Mouse (Mus musculus) CH12.LX (cell line): ENCODE results near the gene Slc4a3. TPM values are rescaled to one million over a fixed set of nuclear protein-coding genes. Genes with fewer than 3 reads are reported as not detected.

Source experiments
- DNase-seq: peaks from one replicate; pipeline ENCODE4 v3.0.0-alpha.2; 2013; ENCODE audit errors: extremely low read depth
- H3K27ac ChIP-seq: 2 replicates; pipeline ENCODE4 v1.5.1; 2012; ENCODE audit warnings: low read depth, mild to moderate bottlenecking, control low read depth, moderate library complexity; ENCODE audit not compliant: insufficient read depth
- H3K27me3 ChIP-seq: replicated peaks from 2 replicates; pipeline ENCODE3; 2012; ENCODE audit warnings: inconsistent platforms
- H3K36me3 ChIP-seq, 2 experiments: replicated peaks in 1 of 2; 2 replicates each; pipeline versions ENCODE3 to v1.6.1; 2012; ENCODE audit warnings: inconsistent platforms in 1 of 2, low read length in 1 of 2, mild to moderate bottlenecking in 1 of 2, mixed read lengths in 1 of 2, moderate library complexity in 1 of 2; ENCODE audit not compliant: control insufficient read depth in 1 of 2, insufficient read depth in 1 of 2
- H3K4me1 ChIP-seq, 2 experiments: 2 replicates each; pipeline ENCODE4 v1.6.1; 2012; ENCODE audit warnings: inconsistent platforms in 1 of 2, moderate library complexity in 1 of 2; ENCODE audit not compliant: insufficient read depth in 2 of 2, control insufficient read depth in 1 of 2
- H3K4me2 ChIP-seq: 2 replicates; pipeline ENCODE4 v1.6.1; 2012; ENCODE audit warnings: low read depth, mild to moderate bottlenecking, control low read depth; ENCODE audit not compliant: poor library complexity, insufficient read depth, severe bottlenecking
- H3K4me3 ChIP-seq, 3 experiments: fragments of 150-350 bp in 1 of 3; sonication (generic) in 1 of 3; replicated peaks in 1 of 3; 2 replicates each; pipeline versions ENCODE3 to v1.5.1; 2011 to 2012; ENCODE audit warnings: low read depth in 2 of 3, low read length in 2 of 3, mild to moderate bottlenecking in 2 of 3, moderate library complexity in 2 of 3, control low read depth in 1 of 3, improper control_type of control experiment in 1 of 3, inconsistent platforms in 1 of 3, mixed read lengths in 1 of 3; ENCODE audit not compliant: poor library complexity in 1 of 3
- H3K79me2 ChIP-seq: replicated peaks from 2 replicates; pipeline ENCODE4 v1.6.1; 2012; ENCODE audit warnings: mild to moderate bottlenecking, moderate library complexity; ENCODE audit not compliant: control insufficient read depth, poor library complexity, insufficient read depth, severe bottlenecking; ENCODE audit errors: extremely low read depth
- H3K9ac ChIP-seq: 2 replicates; pipeline ENCODE4 v1.6.1; 2012; ENCODE audit warnings: low read depth, mild to moderate bottlenecking, control low read depth, moderate library complexity; ENCODE audit not compliant: insufficient read depth
- H3K9me3 ChIP-seq: replicated peaks from 2 replicates; pipeline ENCODE3; 2012; ENCODE audit warnings: low read length, inconsistent platforms, mixed read lengths
- CHD2 ChIP-seq: IDR thresholded peaks from 2 replicates; pipeline ENCODE4 v1.6.1; 2011; ENCODE audit warnings: low read length, improper control_type of control experiment
- CTCF ChIP-seq, 2 experiments: IDR thresholded peaks in 1 of 2; conservative IDR thresholded peaks in 1 of 2; 2 replicates each; pipeline ENCODE4 v1.5.1; 2011 to 2012; ENCODE audit warnings: low read depth in 2 of 2, low read length in 2 of 2, improper control_type of control experiment in 1 of 2, inconsistent platforms in 1 of 2, mild to moderate bottlenecking in 1 of 2, moderate library complexity in 1 of 2
- ELF1 ChIP-seq: IDR thresholded peaks from 2 replicates; pipeline ENCODE4 v1.6.1; 2014; ENCODE audit warnings: low read depth, mild to moderate bottlenecking, inconsistent platforms, low read length, improper control_type of control experiment
- EP300 ChIP-seq: IDR thresholded peaks from 2 replicates; pipeline ENCODE4 v1.6.1; 2011; ENCODE audit warnings: low read length, improper control_type of control experiment
- MAFK ChIP-seq: IDR thresholded peaks from 2 replicates; pipeline ENCODE4 v1.6.1; 2011; ENCODE audit warnings: low read length, improper control_type of control experiment; ENCODE audit not compliant: insufficient replicate concordance
- MXI1 ChIP-seq: IDR thresholded peaks from 2 replicates; pipeline ENCODE4 v1.6.1; 2011; ENCODE audit warnings: mild to moderate bottlenecking, low read depth, low read length, improper control_type of control experiment
- NRF1 ChIP-seq: IDR thresholded peaks from 2 replicates; pipeline ENCODE4 v1.6.1; 2014; ENCODE audit warnings: low read depth, mild to moderate bottlenecking, inconsistent platforms, low read length, improper control_type of control experiment, moderate library complexity
- PAX5 ChIP-seq: IDR thresholded peaks from 2 replicates; pipeline ENCODE4 v1.6.1; 2012; ENCODE audit warnings: low read length, inconsistent platforms, mixed read lengths
- RAD21 ChIP-seq: IDR thresholded peaks from 2 replicates; pipeline ENCODE4 v1.6.1; 2011; ENCODE audit warnings: low read depth, mild to moderate bottlenecking, low read length, improper control_type of control experiment, moderate library complexity
- ZC3H11A ChIP-seq: IDR thresholded peaks from 2 replicates; pipeline ENCODE4 v1.6.1; 2012; ENCODE audit warnings: low read depth, mild to moderate bottlenecking, inconsistent platforms, low read length, improper control_type of control experiment
- ZKSCAN1 ChIP-seq: IDR thresholded peaks from 2 replicates; pipeline ENCODE4 v1.6.1; 2012; ENCODE audit warnings: low read depth, inconsistent platforms, low read length, improper control_type of control experiment, borderline replicate concordance
- ZMIZ1 ChIP-seq: IDR thresholded peaks from 2 replicates; pipeline ENCODE4 v1.6.1; 2012; ENCODE audit warnings: low read depth, mild to moderate bottlenecking, inconsistent platforms, low read length, improper control_type of control experiment
- dilution Hi-C: fragments of 300-500 bp; cut with MboI; formaldehyde crosslinking; loops from 2 replicates; pipeline ENCODE4 v1.14.3; 2020; ENCODE audit warnings: low sequenced_read_pairs; ENCODE audit not compliant: extremely low pct_unique_long_range_greater_than_20kb, extremely low pct_ligation_motif_present
- in situ Hi-C: fragments of 300-500 bp; cut with MboI; formaldehyde crosslinking; loops from 3 replicates; pipeline ENCODE4 v1.14.3; 2019; ENCODE audit warnings: low sequenced_read_pairs, low pct_ligation_motif_present, low pct_unique_long_range_greater_than_20kb, mixed read lengths
- polyA plus RNA-seq: library from polyadenylated mRNA; unstranded; fragments of >175 nt; gene quantifications from 2 replicates; pipeline ENCODE4 v1.2.1, GENCODE M21; 2012; ENCODE audit warnings: low read depth; ENCODE audit not compliant: insufficient read length
- total RNA-seq, 2 experiments: library from RNA; depleted of rRNA; stranded (reverse); fragments of 300-350 nt in 1 of 2; fragments of >200 nt in 1 of 2; gene quantifications; 2 replicates each; pipeline ENCODE4 v1.2.3; 2012 to 2014

The Slc4a3 gene
- total and polyA plus RNA-seq, 3 experiments, result 0.03 to 0.21 TPM; not detected in 1

DNA sequence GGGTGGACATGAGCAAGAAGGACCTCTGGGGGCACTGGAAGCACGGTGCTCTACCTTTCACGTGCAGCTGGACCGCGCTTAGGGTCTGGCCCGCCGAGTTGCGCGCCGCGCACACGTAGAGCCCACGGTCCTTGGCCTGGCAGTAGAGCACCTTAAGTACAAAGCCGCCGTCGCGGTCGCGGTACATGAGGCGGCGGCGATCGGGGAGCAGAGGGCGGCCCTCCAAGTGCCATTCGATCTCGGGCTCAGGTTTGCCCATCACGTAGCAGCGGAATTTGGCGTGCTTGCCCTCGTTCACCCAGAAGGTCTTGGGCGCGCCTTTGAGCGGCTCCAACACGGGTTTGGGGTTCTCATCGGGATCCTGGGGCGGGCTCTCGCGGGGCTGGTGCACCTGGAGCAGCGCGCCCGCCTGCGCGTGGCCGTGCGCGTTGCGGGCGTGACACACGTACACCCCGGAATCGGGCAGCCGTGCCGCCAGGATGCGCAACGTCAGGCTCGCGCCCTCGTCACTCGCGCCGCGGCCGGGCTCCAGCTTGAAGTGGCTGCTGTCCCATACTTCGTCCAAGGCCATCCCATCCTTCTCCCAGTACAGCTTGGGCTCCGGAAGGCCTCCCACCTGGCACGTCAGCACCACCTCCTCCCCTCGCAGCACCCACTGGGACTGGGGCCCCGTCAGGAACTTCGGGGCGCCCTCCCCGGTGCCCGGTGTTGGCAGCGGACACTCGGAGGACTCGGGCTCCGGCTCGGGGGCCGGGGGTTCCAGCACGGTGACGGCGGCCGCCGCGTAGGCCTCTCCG lies 40.7 kb upstream of the Slc4a3 start:
- TF ChIP-seq NRF1, result no peak
- TF ChIP-seq PAX5, result no peak
- no peak for TF ChIP-seq ZMIZ1
- TF ChIP-seq CTCF (conservative IDR thresholded peaks at IDR 0.05 in 1 of 2, IDR thresholded peaks at IDR 0.05 in 1 of 2; ENCODE audit: low read depth in 2 of 2, low read length in 2 of 2), result no peak
- no peak for TF ChIP-seq MAFK
- no peak for TF ChIP-seq ZC3H11A
- TF ChIP-seq RAD21, result no peak
- H3K9me3 ChIP-seq, result peaks cover 13% of the 10 kb centered on the region
- no peaks in the 10 kb centered on the region for H3K79me2 ChIP-seq
- dilution Hi-C loops, result no loop called here
- no peak for DNase-seq
- H3K4me3 ChIP-seq, result no peak overlapping the region
- H3K36me3 ChIP-seq, result no peaks in the 10 kb centered on the region
- no peak overlapping the region for H3K4me2 ChIP-seq
- H3K4me1 ChIP-seq, result no peaks in the 10 kb centered on the region
- peaks cover 24% of the 10 kb centered on the region for H3K27me3 ChIP-seq
- no peak overlapping the region for H3K27ac ChIP-seq
- in situ Hi-C loops, result no loop called here
- no peak overlapping the region for H3K9ac ChIP-seq

- Histone ChIP-seq H3K4me3 (no peak within 1 kb of the TSS), H3K9me3 (peaks cover 13% of the 10 kb centered on the region), H3K27me3 (peaks cover 22% of the 10 kb centered on the region), H3K79me2 (no peaks in the 10 kb centered on the region), H3K4me1 (no peaks in the 10 kb centered on the region), H3K36me3 (no peaks in the 10 kb centered on the region), H3K27ac (no peak within 1 kb of the TSS), H3K9ac (no peak within 1 kb of the TSS), H3K4me2 (no peak within 1 kb of the TSS)
- TF ChIP-seq ZKSCAN1, result no peak
- no peak for TF ChIP-seq ELF1
- no peak for TF ChIP-seq MXI1
- TF ChIP-seq EP300, result no peak
- no peak for TF ChIP-seq CHD2
- in situ Hi-C loops, result no loop called here
- dilution Hi-C loops, result no loop called here
- no peak for DNase-seq
Observed at GRCm38 (mm10) chr1:75505956-75506831, 39.9 kb upstream of the Slc4a3 start, which contains the start of gene Obsl1. Gene Obsl1, minus strand, starts transcription at chr1:75506452.
